Mouse (Mus musculus) thymus, adult 2 months (tissue): Measurements from ENCODE around the gene Rnf38.

ENCODE experiments used
- CTCF ChIP-seq: fragments of 200-500 bp; IDR thresholded peaks from 2 replicates; pipeline ENCODE4 v1.5.1; 2012; ENCODE audit warnings: mild to moderate bottlenecking, control low read depth, low read length, moderate library complexity, borderline replicate concordance; ENCODE audit not compliant: control insufficient read depth, poor library complexity, insufficient read depth; ENCODE audit errors: extremely low read depth
- POLR2A ChIP-seq: fragments of 200-500 bp; IDR thresholded peaks from 2 replicates; pipeline ENCODE4 v1.6.1; 2012; ENCODE audit warnings: mild to moderate bottlenecking, low read length, control low read depth, moderate library complexity; ENCODE audit not compliant: control insufficient read depth, poor library complexity, insufficient read depth; ENCODE audit errors: extremely low read depth

DNA sequence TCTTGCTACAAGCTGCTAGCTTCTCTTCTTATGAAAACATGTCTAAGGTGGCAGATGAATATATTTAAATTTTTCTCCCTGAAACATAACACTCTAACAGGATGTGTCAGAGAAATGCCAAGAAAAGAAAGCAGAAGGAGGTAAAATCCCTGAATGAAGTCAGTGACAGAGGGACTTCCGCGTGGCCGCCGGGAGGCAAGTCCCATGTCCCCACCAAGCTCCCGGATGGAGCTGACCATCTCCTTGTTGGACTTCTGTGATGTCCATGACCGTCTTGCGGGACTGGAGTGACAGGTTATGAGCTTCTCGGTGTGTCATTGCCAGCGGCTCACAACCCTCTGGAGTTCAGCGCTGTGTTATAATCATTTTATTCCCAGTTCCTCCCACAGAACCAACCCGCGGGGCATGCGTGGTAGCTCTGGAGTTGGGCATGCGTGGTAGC lies 35.8 kb upstream of the Rnf38 start:
- TF ChIP-seq CTCF (no peak), POLR2A (no peak)
